Mouse (Mus musculus): ENCODE results near the gene Dgki. TPM values are rescaled to one million over a fixed set of nuclear protein-coding genes. Genes with fewer than 3 reads are reported as not detected.

Gene Dgki
- polyA plus RNA-seq, 1 experiment from 2014 or later, result 1.3 TPM

DNA sequence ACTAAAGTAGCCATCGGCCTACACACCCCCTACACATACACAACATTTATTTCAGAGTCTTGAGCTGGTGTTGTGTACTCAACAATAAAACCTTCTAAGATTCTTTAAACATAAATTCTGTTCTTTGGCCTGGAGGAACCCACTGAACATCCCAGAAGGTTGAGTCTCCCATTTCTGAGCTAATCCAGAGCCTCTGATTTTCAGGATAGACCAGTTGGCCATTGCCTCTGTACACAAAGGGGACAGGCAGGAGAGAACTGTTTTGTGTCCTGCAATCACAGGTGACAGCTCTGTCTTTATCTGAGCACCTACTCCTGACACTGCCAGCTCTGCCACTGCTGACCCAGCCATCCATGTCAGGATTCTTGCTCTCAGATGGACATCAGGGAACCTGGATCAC is 8.8 kb downstream of the Dgki start:
- Histone ChIP-seq H3K4me1 (no peaks in the 10 kb centered on the region), H3K27me3 (peaks cover 2% of the 10 kb centered on the region; the same call in 1 of the 2 replicates), H3K36me3 (no peaks in the 10 kb centered on the region), H3K9ac (no peak overlapping the region), H3K27ac (no peak overlapping the region), H3K4me3 (no peak overlapping the region), H3K4me2 (replicated peaks) (no peak overlapping the region), H3K9me3 (no peaks in the 10 kb centered on the region)
- no peak for ATAC-seq (ENCODE audit: low FRiP score, low read depth)
- 96% methylated on average over 1 of the region's 1 CpGs for WGBS

DNA sequence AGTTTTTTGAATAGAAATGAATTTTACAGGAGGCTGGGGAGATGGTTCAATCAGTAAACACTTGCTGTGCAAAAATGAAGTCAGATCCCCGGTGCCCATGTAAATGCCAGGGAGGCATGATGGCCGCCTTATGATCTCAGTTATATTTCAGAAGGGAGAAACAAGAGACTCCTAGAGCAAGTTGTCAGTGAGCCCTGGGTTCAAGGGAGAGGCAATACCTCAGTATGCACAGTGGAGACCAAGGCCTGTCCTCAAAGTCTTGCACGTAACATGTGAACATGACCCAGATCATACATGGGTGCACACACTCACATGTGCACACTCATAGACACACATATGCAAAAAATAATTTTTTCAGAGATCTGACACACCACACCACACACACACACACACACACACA is 9.3 kb downstream of the Dgki start:
- ATAC-seq (ENCODE audit: low FRiP score, low read depth), result no peak
- Histone ChIP-seq H3K4me3 (no peak overlapping the region), H3K27ac (no peak overlapping the region), H3K27me3 (no peaks in the 10 kb centered on the region), H3K4me1 (no peaks in the 10 kb centered on the region), H3K9ac (no peak overlapping the region), H3K36me3 (no peaks in the 10 kb centered on the region), H3K9me3 (no peaks in the 10 kb centered on the region), H3K4me2 (replicated peaks) (no peak overlapping the region)
- 94% methylated on average over 3 of the region's 3 CpGs for WGBS

DNA sequence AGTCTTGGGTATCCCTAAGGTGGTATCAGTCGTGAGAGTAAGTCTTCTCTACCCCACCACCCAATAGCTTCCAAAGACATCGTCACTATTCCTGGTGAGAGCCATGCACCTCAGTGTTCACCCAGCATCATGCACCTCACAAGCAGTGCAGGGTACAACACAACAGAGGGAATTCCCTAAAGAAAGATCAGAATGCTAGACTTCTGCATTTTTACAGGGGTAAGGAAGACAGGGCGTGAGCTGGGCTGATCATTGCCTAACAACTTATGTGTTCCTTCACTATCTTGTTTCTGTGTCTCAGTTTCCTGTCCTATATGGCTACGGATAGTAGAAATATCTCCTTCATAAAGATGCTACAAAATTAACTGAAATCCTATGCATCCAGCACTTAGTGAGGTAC is 13.8 kb downstream of the Dgki start:
- no peak overlapping the region for H3K4me3 ChIP-seq
- 92% methylated on average over 4 of the region's 4 CpGs for WGBS
- ATAC-seq (ENCODE audit: low FRiP score, low read depth), result no peak
- H3K9me3 ChIP-seq, result no peaks in the 10 kb centered on the region
- H3K36me3 ChIP-seq, result no peaks in the 10 kb centered on the region
- H3K27me3 ChIP-seq, result no peaks in the 10 kb centered on the region
- no peak overlapping the region for H3K4me2 ChIP-seq (replicated peaks)
- H3K9ac ChIP-seq, result no peak overlapping the region
- no peaks in the 10 kb centered on the region for H3K4me1 ChIP-seq
- no peak overlapping the region for H3K27ac ChIP-seq

DNA sequence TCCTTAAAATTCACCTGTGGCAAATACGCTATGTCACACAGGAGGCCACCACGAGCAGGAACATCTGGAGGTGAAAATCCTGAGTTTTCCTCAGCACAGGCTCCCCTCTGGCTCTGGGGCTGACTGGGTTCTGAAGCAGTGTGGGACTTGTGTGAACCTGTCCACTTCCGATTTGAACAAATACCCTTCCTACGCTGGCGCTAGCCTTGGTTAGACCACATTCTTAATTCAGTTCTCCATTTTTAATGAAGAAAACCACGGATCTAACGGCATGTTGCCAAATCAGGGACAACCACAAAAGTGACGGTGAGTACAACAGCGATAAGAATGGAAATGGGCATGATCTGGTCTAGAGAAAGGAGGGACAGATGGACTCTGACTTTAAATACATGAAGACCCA is 15.1 kb downstream of the Dgki start:
- H3K4me3 ChIP-seq, result no peak overlapping the region
- no peaks in the 10 kb centered on the region for H3K36me3 ChIP-seq
- no peaks in the 10 kb centered on the region for H3K27me3 ChIP-seq
- H3K27ac ChIP-seq, result no peak overlapping the region
- H3K4me2 ChIP-seq (replicated peaks), result no peak overlapping the region
- 92% methylated on average over 9 of the region's 9 CpGs for WGBS
- H3K4me1 ChIP-seq, result no peaks in the 10 kb centered on the region
- H3K9me3 ChIP-seq, result no peaks in the 10 kb centered on the region
- H3K9ac ChIP-seq, result no peak overlapping the region
- ATAC-seq (ENCODE audit: low FRiP score, low read depth), result no peak

DNA sequence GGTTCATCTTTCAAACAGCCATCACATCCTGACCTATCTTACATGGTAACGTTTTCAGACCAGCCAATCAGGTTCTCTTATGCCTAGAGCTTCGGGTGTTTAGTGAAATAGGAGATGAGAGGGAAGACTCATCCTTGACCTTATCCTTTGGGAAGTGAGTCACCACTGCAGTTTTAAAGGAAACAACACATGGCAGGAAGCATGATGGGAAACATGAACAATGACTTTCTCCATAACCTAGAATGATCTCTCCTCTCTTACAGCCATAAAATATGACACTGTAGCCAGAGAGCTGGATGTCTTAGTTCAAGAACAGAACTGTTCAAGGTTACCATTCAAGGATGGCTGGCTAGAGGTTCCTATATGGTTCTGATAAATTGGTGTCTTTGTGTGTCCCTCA is 16.6 kb downstream of the Dgki start:
- Histone ChIP-seq H3K4me1 (no peaks in the 10 kb centered on the region), H3K4me3 (no peak overlapping the region), H3K27me3 (no peaks in the 10 kb centered on the region), H3K4me2 (replicated peaks) (no peak overlapping the region), H3K9me3 (no peaks in the 10 kb centered on the region), H3K27ac (no peak overlapping the region), H3K9ac (no peak overlapping the region), H3K36me3 (no peaks in the 10 kb centered on the region)
- WGBS, result 62% methylated on average over 2 of the region's 2 CpGs
- no peak for ATAC-seq (ENCODE audit: low FRiP score, low read depth)

DNA sequence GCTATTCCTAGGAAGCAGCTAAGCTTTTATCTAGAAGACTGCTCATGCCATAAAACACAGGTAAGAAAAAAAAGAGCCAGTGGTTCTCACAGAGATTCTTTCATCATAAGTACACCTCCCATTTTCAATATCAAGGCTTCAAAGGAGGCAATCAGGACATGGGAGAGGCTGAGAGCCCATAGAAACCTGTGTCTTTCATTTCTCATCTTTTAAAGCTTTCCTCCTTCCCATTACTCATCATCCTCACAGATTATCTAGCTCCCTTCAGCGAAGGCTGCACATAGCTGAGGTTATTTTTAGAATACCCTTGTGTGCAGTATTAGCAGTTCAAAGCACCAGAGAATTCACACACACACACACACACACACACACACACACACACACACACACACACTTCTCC is 17.3 kb downstream of the Dgki start:
- Histone ChIP-seq H3K27me3 (no peaks in the 10 kb centered on the region), H3K9me3 (no peaks in the 10 kb centered on the region), H3K27ac (no peak overlapping the region), H3K36me3 (no peaks in the 10 kb centered on the region), H3K4me3 (no peak overlapping the region), H3K9ac (no peak overlapping the region), H3K4me1 (no peaks in the 10 kb centered on the region), H3K4me2 (replicated peaks) (no peak overlapping the region)
- WGBS, result 62% methylated on average over 1 of the region's 1 CpGs
- ATAC-seq (ENCODE audit: low FRiP score, low read depth), result no peak

DNA sequence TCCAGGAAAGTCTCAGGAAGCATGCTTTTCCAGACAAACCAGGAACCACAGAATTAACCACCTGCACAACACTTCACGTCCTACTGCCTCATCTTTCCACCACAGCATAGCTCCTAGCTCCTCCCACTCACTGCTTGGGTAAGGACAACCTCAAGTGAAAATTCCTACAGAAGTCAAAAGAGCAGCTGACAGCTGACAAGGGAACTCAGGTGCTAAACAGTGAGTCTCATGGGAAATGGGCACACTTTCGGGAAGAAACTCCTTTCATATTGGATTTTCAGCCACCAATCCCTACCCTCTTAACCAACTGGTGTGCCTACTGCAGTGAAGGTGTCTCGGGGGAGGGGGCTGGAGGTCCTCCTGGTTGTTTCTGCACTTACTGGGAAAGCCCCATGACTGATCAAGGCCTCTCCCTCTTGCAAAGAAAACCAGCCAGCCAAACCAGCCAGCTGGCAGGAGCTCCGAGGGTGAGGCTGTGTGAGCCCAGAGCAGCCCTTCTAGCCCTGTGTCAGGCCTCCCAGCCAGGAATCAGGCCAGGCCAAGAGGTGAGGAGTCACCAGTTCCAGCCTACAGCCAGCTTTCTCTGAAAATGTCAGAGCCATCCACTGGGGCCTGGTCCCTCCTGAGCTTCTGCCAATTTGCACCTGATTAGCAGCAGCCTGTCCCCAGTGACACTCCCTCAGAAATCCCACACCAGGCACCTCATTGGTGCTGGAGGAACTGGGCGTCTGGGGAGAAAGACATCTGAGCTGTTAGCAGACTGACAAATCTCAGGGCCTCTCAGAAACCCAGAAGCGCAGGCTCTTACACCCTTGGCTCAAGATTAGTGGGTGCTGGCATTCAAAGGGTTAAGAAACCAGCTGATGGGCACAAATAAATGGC is 22.9 kb downstream of the Dgki start:
- Histone ChIP-seq H3K9me3 (no peaks in the 10 kb centered on the region), H3K27ac (no peak overlapping the region), H3K4me2 (replicated peaks) (no peak overlapping the region), H3K4me3 (no peak overlapping the region), H3K9ac (no peak overlapping the region), H3K36me3 (no peaks in the 10 kb centered on the region), H3K4me1 (peaks cover 8% of the 10 kb centered on the region; the same call in 1 of the 2 replicates), H3K27me3 (no peaks in the 10 kb centered on the region)
- WGBS, result 41% methylated on average over 6 of the region's 6 CpGs
- ATAC-seq (ENCODE audit: low FRiP score, low read depth), result no peak

DNA sequence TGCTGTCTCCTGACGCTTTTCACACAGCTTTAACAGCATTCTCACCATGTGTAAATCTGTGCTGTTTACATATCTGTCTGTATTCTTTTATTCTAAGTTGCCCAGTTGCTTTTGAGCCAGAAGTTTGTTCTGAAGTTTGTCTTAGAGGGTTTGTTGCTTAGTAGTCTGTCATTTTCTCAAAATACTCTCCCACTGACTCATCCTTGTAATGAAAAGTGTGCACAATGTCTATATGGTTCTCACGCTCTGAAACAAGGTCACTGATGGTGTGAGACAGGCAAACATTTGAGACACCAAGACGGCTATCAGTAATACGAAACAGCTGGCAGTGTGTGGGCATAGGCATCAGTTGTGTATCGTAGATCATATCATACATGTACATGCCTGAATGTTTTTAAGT is 23.8 kb downstream of the Dgki start:
- WGBS, result 60% methylated on average over 5 of the region's 5 CpGs
- Histone ChIP-seq H3K27me3 (no peaks in the 10 kb centered on the region), H3K27ac (no peak overlapping the region), H3K4me2 (replicated peaks) (no peak overlapping the region), H3K9me3 (no peaks in the 10 kb centered on the region), H3K36me3 (no peaks in the 10 kb centered on the region), H3K4me3 (no peak overlapping the region), H3K9ac (no peak overlapping the region), H3K4me1 (peaks cover 8% of the 10 kb centered on the region; the same call in 1 of the 2 replicates)
- ATAC-seq (ENCODE audit: low FRiP score, low read depth), result no peak

DNA sequence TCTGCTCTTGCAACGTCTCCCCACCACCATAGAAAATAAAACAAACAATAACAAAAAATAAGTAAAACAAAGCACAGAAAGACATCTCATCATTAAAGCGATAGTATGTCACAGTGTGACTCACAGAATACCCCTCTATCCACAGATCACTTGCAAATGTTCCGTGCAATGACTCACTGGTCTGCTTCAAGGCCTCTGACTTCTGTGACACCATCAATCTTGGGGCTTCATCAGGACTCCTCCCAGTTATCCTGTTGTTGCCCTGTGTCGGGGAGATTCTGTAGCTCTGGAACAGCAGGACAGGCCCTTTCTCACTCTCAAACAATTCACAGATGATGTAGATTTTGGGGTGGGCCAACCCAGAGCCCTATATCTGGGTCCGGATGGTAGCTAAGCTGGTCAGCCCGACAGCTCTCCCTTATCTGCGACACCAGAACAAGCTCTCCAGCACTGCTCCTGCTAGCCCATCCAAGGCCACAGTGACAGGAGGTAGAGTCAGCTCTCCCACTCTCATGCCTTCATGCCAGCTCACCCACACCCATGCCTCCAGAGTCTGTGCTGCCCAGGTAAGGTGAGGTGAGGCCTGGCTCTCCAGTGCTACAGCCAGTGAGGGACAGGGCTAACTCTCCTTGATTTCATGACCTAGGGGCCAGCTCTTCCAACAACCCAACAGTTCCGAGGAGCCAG is 28.9 kb downstream of the Dgki start:
- 69% methylated on average over 8 of the region's 8 CpGs for WGBS
- Histone ChIP-seq H3K27ac (no peak overlapping the region), H3K9ac (no peak overlapping the region), H3K9me3 (no peaks in the 10 kb centered on the region), H3K36me3 (no peaks in the 10 kb centered on the region), H3K27me3 (no peaks in the 10 kb centered on the region), H3K4me2 (replicated peaks) (no peak overlapping the region), H3K4me1 (no peaks in the 10 kb centered on the region), H3K4me3 (no peak overlapping the region)
- ATAC-seq (ENCODE audit: low FRiP score, low read depth), result no peak

DNA sequence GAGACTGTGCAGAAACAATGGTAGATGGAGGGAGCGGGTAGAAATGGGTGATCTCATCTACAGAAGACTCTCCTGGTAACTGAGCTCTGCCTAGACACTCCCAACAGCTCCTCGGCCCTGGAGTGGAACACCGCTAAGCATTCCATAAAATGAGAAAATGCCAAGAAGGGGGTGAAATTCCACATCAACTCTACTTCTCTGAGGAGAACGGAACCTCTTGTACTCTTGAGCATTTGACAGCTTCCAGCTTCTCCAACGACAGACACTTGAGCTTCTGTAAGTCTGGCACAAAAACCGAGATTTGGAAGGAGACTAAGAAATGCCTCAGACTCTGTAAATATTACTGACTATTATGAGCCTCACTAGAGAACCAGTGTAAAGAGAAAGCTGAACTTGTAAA is 31.4 kb downstream of the Dgki start:
- Histone ChIP-seq H3K4me3 (no peak overlapping the region), H3K4me1 (no peaks in the 10 kb centered on the region), H3K9me3 (0 out of 2 replicates have a peak, but pooled peaks cover 4% of the 10 kb centered on the region), H3K9ac (no peak overlapping the region), H3K27me3 (no peaks in the 10 kb centered on the region), H3K4me2 (replicated peaks) (no peak overlapping the region), H3K27ac (no peak overlapping the region), H3K36me3 (no peaks in the 10 kb centered on the region)
- WGBS, result 70% methylated on average over 6 of the region's 6 CpGs
- ATAC-seq (ENCODE audit: low FRiP score, low read depth), result no peak

DNA sequence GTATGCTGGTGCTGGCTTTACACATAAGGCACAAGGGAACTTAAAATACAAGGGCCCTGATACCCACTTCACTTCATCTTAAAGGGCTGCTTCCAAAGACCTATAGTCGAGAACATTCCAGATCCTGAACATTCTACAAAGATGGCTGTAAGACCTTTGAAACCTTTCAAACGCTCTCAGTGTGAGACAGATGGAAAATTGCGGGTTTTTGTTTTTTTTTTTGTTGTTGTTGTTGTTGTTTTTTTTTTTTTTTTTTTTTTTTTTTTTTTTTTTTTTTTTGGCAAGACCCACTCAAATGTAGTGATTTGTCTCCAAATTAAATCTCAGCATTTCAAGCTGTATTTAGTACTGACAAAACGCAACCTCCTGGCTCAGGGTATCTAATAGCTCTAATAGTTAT is 32.0 kb downstream of the Dgki start:
- no peaks in the 10 kb centered on the region for H3K36me3 ChIP-seq
- H3K9ac ChIP-seq, result no peak overlapping the region
- no peaks in the 10 kb centered on the region for H3K4me1 ChIP-seq
- H3K9me3 ChIP-seq, result 0 out of 2 replicates have a peak, but pooled peaks cover 6% of the 10 kb centered on the region
- H3K27me3 ChIP-seq, result no peaks in the 10 kb centered on the region
- H3K4me2 ChIP-seq (replicated peaks), result no peak overlapping the region
- H3K4me3 ChIP-seq, result no peak overlapping the region
- H3K27ac ChIP-seq, result no peak overlapping the region
- 88% methylated on average over 4 of the region's 4 CpGs for WGBS
- no peak for ATAC-seq (ENCODE audit: low FRiP score, low read depth)

DNA sequence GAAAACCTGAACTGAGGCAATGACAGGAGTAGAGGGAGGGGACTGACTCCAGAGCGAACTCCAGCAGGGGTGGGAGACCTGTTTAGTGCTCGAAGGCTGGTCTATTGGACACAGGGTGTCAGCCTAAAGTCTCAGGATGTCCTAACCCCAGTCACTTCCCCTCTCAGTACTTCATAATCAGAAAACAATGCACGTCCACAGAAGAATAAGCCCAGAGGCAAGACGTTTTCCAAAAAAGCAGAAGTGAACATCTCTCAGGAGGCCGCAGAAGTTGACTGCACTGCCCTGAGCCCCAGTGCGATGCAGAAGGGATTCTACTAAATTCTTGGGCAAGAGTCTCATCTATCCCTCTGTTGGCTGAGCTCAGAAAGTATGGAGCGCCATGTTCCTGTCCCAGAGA is 37.5 kb downstream of the Dgki start:
- Histone ChIP-seq H3K36me3 (no peaks in the 10 kb centered on the region), H3K9ac (no peak overlapping the region), H3K4me1 (no peaks in the 10 kb centered on the region), H3K4me2 (replicated peaks) (no peak overlapping the region), H3K4me3 (no peak overlapping the region), H3K9me3 (0 out of 2 replicates have a peak, but pooled peaks cover 6% of the 10 kb centered on the region), H3K27me3 (no peaks in the 10 kb centered on the region), H3K27ac (no peak overlapping the region)
- ATAC-seq (ENCODE audit: low FRiP score, low read depth), result no peak
- 89% methylated on average over 7 of the region's 7 CpGs for WGBS
